In genomic region chr8:81635912-81636583, GRCm38 (mm10) we compare ENCODE assay signal across 16 mouse cellular contexts.
DNase-seq lines count a peak whose midpoint lies in the region; ATAC-seq and TF ChIP-seq lines count a peak whose summit lies in the region.
"Had no signal": no experiment of that assay in that cellular context is flagged by ENCODE, and none has a peak within 500 bp of the region (broad histone marks: within the 10 kb centered on the region; RNA-seq: fewer than 3 reads in every experiment).

No protein-coding gene starts in this region.

- TF ChIP-seq CTCF in spleen, adult 2 months (IDR thresholded peaks at IDR 0.05; ENCODE audit: extremely low read depth, insufficient read depth, insufficient read length, insufficient replicate concordance): no peak

- no peak for TF ChIP-seq POLR2A in spleen, adult 2 months (IDR thresholded peaks at IDR 0.05; ENCODE audit: low read depth, low read length)

- H3K4me3 ChIP-seq in kidney, embryonic 15.5 days (replicated peaks): no peak overlapping the region
- no peak overlapping the region for H3K4me3 ChIP-seq in kidney, embryonic 16.5 days (ENCODE audit: low read length)
- no peak overlapping the region for H3K4me3 ChIP-seq in spleen, adult 2 months (ENCODE audit: extremely low read depth, insufficient read depth, insufficient read length)
- H3K4me3 ChIP-seq: embryonic facial prominence, embryonic 12.5 days; heart, embryonic 13.5 days; hindbrain, embryonic 10.5 days; intestine, embryonic 15.5 days; midbrain, embryonic 10.5 days had no signal

- peak; percentile 27 to 32 for DNase-seq in spleen, adult 2 months (ENCODE audit: low read depth in 1 of 2, low spot score in 2 of 2)
- DNase-seq in spleen, postnatal 10 days (ENCODE audit: low spot score in 2 of 2): no peak
- DNase-seq in adipocyte (ENCODE audit: low spot score): peak; percentile 17
- DNase-seq in c-Kit-positive CD71-positive TER-119-positive erythroid progenitor cells, embryonic 14.5 days (ENCODE audit: low spot score): no peak
- no peak for DNase-seq in ovary, postnatal 14 days (ENCODE audit: low spot score)
- DNase-seq: cerebellum, adult 11 months; layer of hippocampus, adult 9-11 months; right cerebral cortex, adult 18-20 months; thymus, postnatal 4 days had no signal

- H3K27ac ChIP-seq in kidney, embryonic 15.5 days: no peak overlapping the region
- no peak overlapping the region for H3K27ac ChIP-seq in kidney, embryonic 16.5 days (ENCODE audit: low read length)
- H3K27ac ChIP-seq in spleen, adult 2 months (ENCODE audit: insufficient read depth, low read length): peak overlapping the region; percentile 18; the same call in 1 of the 2 replicates
- H3K27ac ChIP-seq: embryonic facial prominence, embryonic 12.5 days; heart, embryonic 13.5 days; hindbrain, embryonic 10.5 days; intestine, embryonic 15.5 days; midbrain, embryonic 10.5 days had no signal

- WGBS in kidney, embryonic 15.5 days: 64% methylated on average over 2 of the region's 2 CpGs
- 63% methylated on average over 2 of the region's 2 CpGs for WGBS in kidney, embryonic 16.5 days
- WGBS in spleen, adult 2 months: 70% methylated on average over 2 of the region's 2 CpGs

- H3K27me3 ChIP-seq in kidney, embryonic 15.5 days: no peaks in the 10 kb centered on the region
- H3K27me3 ChIP-seq in kidney, embryonic 16.5 days (ENCODE audit: insufficient read depth, low read length): no peaks in the 10 kb centered on the region
- H3K27me3 ChIP-seq in spleen, adult 2 months (ENCODE audit: control insufficient read depth, insufficient read depth, low read length): no peaks in the 10 kb centered on the region
- H3K27me3 ChIP-seq: embryonic facial prominence, embryonic 12.5 days; heart, embryonic 13.5 days; intestine, embryonic 15.5 days had no signal

- H3K9ac ChIP-seq in kidney, embryonic 15.5 days: no peak overlapping the region
- no peak overlapping the region for H3K9ac ChIP-seq in kidney, embryonic 16.5 days (replicated peaks; ENCODE audit: low read length)
- H3K9ac ChIP-seq: embryonic facial prominence, embryonic 12.5 days; heart, embryonic 13.5 days; intestine, embryonic 15.5 days had no signal

- H3K36me3 ChIP-seq in kidney, embryonic 15.5 days: no peaks in the 10 kb centered on the region
- no peaks in the 10 kb centered on the region for H3K36me3 ChIP-seq in kidney, embryonic 16.5 days (ENCODE audit: insufficient read depth, low read length)
- H3K36me3 ChIP-seq in spleen, adult 2 months (ENCODE audit: control insufficient read depth, insufficient read depth, low read length): no peaks in the 10 kb centered on the region
- H3K36me3 ChIP-seq: embryonic facial prominence, embryonic 12.5 days; heart, embryonic 13.5 days; hindbrain, embryonic 10.5 days; intestine, embryonic 15.5 days; midbrain, embryonic 10.5 days had no signal

- ATAC-seq in kidney, embryonic 15.5 days (replicated peaks; ENCODE audit: low FRiP score): 0 out of 2 replicates have a peak, but pooled peaks have one; percentile 6
- no peak for ATAC-seq in kidney, embryonic 16.5 days (ENCODE audit: low FRiP score, low TSS enrichment)
- ATAC-seq: intestine, embryonic 15.5 days had no signal

- H3K4me1 ChIP-seq in kidney, embryonic 15.5 days: no peaks in the 10 kb centered on the region
- no peaks in the 10 kb centered on the region for H3K4me1 ChIP-seq in kidney, embryonic 16.5 days (ENCODE audit: insufficient read depth, low read length)
- H3K4me1 ChIP-seq in spleen, adult 2 months (ENCODE audit: control insufficient read depth, insufficient read depth, insufficient read length): peaks cover 8% of the 10 kb centered on the region; the same call in 1 of the 2 replicates
- H3K4me1 ChIP-seq: embryonic facial prominence, embryonic 12.5 days; heart, embryonic 13.5 days; hindbrain, embryonic 10.5 days; intestine, embryonic 15.5 days; midbrain, embryonic 10.5 days had no signal

- no peak overlapping the region for H3K4me2 ChIP-seq in kidney, embryonic 15.5 days
- no peak overlapping the region for H3K4me2 ChIP-seq in kidney, embryonic 16.5 days (replicated peaks; ENCODE audit: low read depth, low read length)
- H3K4me2 ChIP-seq: embryonic facial prominence, embryonic 12.5 days; heart, embryonic 13.5 days; intestine, embryonic 15.5 days had no signal

- no peaks in the 10 kb centered on the region for H3K9me3 ChIP-seq in kidney, embryonic 15.5 days (replicated peaks)
- H3K9me3 ChIP-seq in kidney, embryonic 16.5 days (ENCODE audit: low read length): no peaks in the 10 kb centered on the region
- H3K9me3 ChIP-seq: embryonic facial prominence, embryonic 12.5 days; heart, embryonic 13.5 days; hindbrain, embryonic 10.5 days; intestine, embryonic 15.5 days; midbrain, embryonic 10.5 days had no signal

Comparison
In these comparisons a context has a peak if more than half of its experiments do, and no peak if none do; other contexts are left out.
1. DNase-seq: peak in spleen, adult 2 months (2 of 2) and adipocyte (single experiment); none in spleen, postnatal 10 days (0 of 2), c-Kit-positive CD71-positive TER-119-positive erythroid progenitor cells, embryonic 14.5 days (single experiment) and ovary, postnatal 14 days (single experiment).